Mouse (Mus musculus) heart, embryonic 10.5 days (tissue): ENCODE data around the gene Cyp4f39. TPM values are rescaled to one million over a fixed set of nuclear protein-coding genes. Genes with fewer than 3 reads are reported as not detected.

Experiments
- DNase-seq: peaks from one replicate; pipeline ENCODE4 v3.0.0-alpha.2; 2017; ENCODE audit warnings: low spot score
- H3K27ac ChIP-seq: fragments of 300-500 bp; sonication (generic); 2 replicates; pipeline ENCODE4 v1.5.1; 2016; ENCODE audit warnings: mild to moderate bottlenecking
- H3K27me3 ChIP-seq: fragments of 300-500 bp; sonication (generic); 2 replicates; pipeline ENCODE4 v1.6.1; 2016; ENCODE audit warnings: mild to moderate bottlenecking; ENCODE audit not compliant: poor library complexity, insufficient read depth, severe bottlenecking
- H3K36me3 ChIP-seq: fragments of 300-500 bp; sonication (generic); 2 replicates; pipeline ENCODE4 v1.6.1; 2016; ENCODE audit warnings: mild to moderate bottlenecking, moderate library complexity
- H3K4me1 ChIP-seq: fragments of 300-500 bp; sonication (generic); 2 replicates; pipeline ENCODE4 v1.6.1; 2016; ENCODE audit warnings: mild to moderate bottlenecking
- H3K4me3 ChIP-seq: fragments of 300-500 bp; sonication (generic); 2 replicates; pipeline ENCODE4 v1.5.1; 2016; ENCODE audit warnings: mild to moderate bottlenecking, moderate library complexity
- H3K9me3 ChIP-seq: fragments of 300-500 bp; sonication (generic); 2 replicates; pipeline ENCODE4 v1.6.1; 2016; ENCODE audit warnings: mild to moderate bottlenecking, moderate library complexity
- WGBS: fragments of 180-500 bp; shearing (Covaris S2); methylation state at CpG from one replicate; pipeline ENCODE4 v1.1.7; 2016; 5-methylcytosine and 5-hydroxymethylcytosine counted together
- polyA plus RNA-seq: library from polyadenylated mRNA; unstranded; fragments of >200 nt; fragmentation: Nextera tagmentation; extraction: Ambion mirVana; gene quantifications from 2 replicates; pipeline ENCODE4 v1.2.1, GENCODE M21; 2016

Gene Cyp4f39
- 0.37 TPM in 1 of 2 replicates, not detected in the other for polyA plus RNA-seq

DNA sequence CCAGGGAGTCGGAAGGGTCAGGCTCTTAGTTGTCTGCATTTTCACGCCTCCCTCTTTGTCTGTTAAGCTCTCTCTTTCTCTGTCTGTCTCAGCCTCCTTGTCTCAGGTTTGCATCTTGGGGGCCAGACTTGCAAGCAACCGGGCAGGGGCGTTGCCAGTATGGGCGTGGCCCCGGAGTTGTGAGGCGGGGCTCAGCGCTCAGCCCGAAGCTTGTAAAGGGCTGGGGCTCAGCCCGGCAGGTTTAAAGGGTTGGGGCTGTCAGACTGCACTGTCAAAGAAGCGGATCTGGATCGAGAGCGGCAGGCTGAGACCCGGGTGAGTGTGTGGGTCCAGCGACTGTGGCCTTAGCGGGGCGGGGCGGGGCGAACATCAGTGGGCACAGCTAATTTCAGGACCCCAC lies at the start of gene Cyp4f39:
Gene Cyp4f39, plus strand, starts transcription at position 242 of the 400 bp plus-strand sequence.
- no peaks in the 10 kb centered on the region for H3K9me3 ChIP-seq
- no peak within 1 kb of the TSS for H3K27ac ChIP-seq
- H3K4me1 ChIP-seq = peaks cover 8% of the 10 kb centered on the region; the same call in 1 of the 2 replicates
- H3K27me3 ChIP-seq = peaks cover 33% of the 10 kb centered on the region
- 2% methylated on average over 19 of the region's 19 CpGs for WGBS
- DNase-seq = peak; percentile 78
- H3K36me3 ChIP-seq = no peaks in the 10 kb centered on the region
- peak within 1 kb of the TSS; percentile 49 for H3K4me3 ChIP-seq

DNA sequence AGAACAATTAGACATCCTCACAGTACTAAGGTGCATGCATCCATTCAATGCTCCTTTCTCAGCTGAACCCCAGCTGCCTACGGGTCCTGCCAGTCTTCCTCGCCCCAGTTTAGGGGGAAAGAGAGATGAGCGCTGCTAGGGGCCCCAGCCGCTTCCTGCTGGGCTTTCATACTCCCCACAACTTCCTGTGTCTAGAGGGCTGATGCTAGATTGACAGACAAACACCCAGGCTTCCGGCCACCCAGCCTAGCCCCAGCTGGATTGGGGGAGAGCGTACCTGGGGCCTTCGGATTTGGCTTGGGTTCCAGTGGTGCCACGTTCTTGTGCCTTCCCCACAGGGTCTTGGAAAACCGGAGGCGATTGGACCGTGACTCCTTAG lies 49.8 kb upstream of the Cyp4f39 start:
- 66% methylated on average over 11 of the region's 11 CpGs for WGBS
- no peaks in the 10 kb centered on the region for H3K36me3 ChIP-seq
- no peaks in the 10 kb centered on the region for H3K4me1 ChIP-seq
- H3K9me3 ChIP-seq = no peaks in the 10 kb centered on the region
- peaks cover 42% of the 10 kb centered on the region for H3K27me3 ChIP-seq
- DNase-seq = no peak
- no peak overlapping the region for H3K4me3 ChIP-seq
- no peak overlapping the region for H3K27ac ChIP-seq

DNA sequence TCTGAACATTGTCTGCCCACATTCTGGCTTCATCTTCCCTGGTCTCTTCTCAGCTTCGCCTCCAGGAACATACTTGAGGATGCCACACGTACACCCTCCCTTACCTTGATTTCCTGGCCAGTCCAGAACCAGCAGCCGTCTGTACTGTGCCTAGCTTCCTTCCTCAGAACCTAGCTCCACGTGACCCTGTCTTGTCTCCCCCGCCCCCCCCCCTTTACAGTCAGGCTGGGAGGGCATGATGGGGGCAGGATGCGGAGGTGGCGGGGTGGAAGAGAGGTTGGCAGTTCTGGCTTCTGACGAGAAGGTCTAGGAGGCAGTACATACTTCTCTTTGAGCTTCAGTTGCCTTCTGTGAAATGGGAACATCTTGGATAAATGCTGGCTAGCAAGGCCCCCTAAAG lies 49.1 kb upstream of the Cyp4f39 start, which contains the start of gene Rasal3:
Gene Rasal3, minus strand, starts transcription at position 167 of the 400 bp plus-strand sequence.
- Histone ChIP-seq H3K36me3 (no peaks in the 10 kb centered on the region), H3K27ac (no peak within 1 kb of the TSS), H3K4me3 (no peak within 1 kb of the TSS), H3K9me3 (no peaks in the 10 kb centered on the region), H3K4me1 (no peaks in the 10 kb centered on the region), H3K27me3 (peaks cover 35% of the 10 kb centered on the region)
- DNase-seq = no peak
- WGBS = 70% methylated on average over 8 of the region's 8 CpGs

DNA sequence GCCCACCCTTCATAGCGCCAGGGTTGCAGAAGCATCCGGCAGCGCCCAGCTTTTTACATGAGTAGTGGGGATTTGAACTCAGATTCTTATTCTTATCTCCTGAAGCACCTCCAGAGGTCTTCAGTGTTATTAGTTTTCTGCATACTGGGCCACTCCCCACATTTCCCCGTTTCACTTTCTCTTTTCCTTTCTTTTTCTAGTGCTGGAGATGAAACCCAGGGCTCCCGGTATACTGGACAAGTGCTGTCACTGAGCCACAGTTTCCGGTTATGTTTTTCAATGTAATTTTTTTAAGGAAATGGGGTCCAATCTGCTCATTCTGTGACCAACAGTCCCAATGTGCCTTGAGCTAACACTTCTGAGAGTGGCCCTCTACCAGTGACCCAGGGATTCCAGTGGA lies 40.6 kb upstream of the Cyp4f39 start:
- no peak overlapping the region for H3K27ac ChIP-seq
- 82% methylated on average over 6 of the region's 6 CpGs for WGBS
- no peak for DNase-seq
- no peaks in the 10 kb centered on the region for H3K9me3 ChIP-seq
- peaks cover 32% of the 10 kb centered on the region for H3K27me3 ChIP-seq
- H3K4me1 ChIP-seq = peaks cover 6% of the 10 kb centered on the region; the same call in 1 of the 2 replicates
- H3K36me3 ChIP-seq = no peaks in the 10 kb centered on the region
- no peak overlapping the region for H3K4me3 ChIP-seq

DNA sequence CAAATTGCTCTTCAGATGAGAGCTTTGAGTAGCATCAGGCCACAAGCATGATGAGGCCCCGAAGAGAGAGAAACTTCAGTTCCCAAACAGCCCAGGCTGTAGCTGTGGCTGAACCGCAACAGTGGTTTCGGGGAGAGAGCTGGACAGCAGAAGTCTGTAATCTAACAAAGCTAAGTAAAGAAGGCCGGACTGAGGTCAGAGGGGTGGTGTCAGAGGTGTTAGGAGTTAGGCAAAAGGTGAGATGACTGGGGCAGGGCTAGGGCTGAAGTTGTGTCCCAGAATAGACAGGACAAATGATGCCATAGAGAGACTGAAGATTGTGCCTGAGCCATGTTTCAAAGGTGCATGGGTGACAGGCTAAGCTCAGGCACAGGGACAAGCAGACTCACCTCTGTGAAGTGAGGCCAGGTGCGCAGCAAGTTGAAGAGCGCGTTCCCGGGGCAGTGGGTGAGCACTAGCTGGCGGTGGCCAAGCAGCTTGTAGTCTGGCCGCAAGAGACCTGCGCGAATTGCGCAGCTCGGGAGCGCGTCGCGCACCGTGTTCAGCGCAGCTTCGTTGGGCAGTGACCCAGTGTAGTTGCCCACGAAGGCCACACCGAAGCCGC lies 37.0 kb upstream of the Cyp4f39 start:
- H3K27ac ChIP-seq = no peak overlapping the region
- H3K27me3 ChIP-seq = peaks cover 54% of the 10 kb centered on the region
- DNase-seq = peak; percentile 73
- 27% methylated on average over 24 of the region's 24 CpGs for WGBS
- H3K9me3 ChIP-seq = no peaks in the 10 kb centered on the region
- H3K36me3 ChIP-seq = no peaks in the 10 kb centered on the region
- H3K4me1 ChIP-seq = peaks cover 6% of the 10 kb centered on the region; the same call in 1 of the 2 replicates
- H3K4me3 ChIP-seq = peak overlapping the region; percentile 35

DNA sequence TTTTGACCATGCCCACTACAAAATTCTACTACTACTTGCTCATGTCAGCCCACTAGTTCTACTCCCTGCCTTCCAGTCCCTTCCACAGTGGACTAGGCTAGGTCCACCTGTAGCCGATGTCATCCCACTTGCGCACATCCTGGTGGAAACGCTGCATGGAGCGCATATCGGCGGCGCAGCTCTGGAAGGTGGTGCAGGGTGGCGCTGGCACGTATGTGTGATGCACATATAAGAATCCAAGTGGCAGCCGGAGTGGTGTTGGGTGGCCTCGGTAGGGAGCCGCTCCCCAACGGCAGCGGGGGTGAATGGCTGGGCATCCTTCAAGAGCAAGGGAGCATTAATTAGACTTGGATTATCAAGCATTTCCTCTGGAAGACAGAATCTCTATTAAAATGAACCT lies 35.8 kb upstream of the Cyp4f39 start:
- Histone ChIP-seq H3K27ac (no peak overlapping the region), H3K27me3 (peaks cover 50% of the 10 kb centered on the region), H3K4me1 (peaks cover 6% of the 10 kb centered on the region; the same call in 1 of the 2 replicates), H3K36me3 (no peaks in the 10 kb centered on the region), H3K4me3 (no peak overlapping the region), H3K9me3 (no peaks in the 10 kb centered on the region)
- WGBS = 92% methylated on average over 14 of the region's 14 CpGs
- peak; percentile 72 for DNase-seq

DNA sequence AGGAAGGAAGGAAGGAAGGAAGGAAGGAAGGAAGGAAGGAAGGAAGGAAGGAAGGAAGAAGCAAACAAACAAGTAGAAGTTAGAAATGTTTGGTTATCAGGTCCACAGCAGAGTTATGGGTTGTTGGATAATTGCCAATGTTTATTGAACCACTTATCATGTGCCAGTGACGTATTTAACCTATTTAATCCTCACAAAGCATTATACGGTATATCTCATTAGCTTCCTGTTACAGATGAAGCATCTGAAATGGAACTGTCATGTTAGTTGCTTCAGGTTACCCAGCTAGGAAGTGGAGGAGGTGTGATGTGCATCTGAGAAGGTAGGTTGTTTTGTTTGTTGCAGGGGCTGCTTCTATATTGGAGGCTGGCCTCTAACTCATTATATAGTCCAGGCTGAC lies 32.5 kb upstream of the Cyp4f39 start:
- peaks cover 6% of the 10 kb centered on the region; the same call in 1 of the 2 replicates for H3K4me1 ChIP-seq
- H3K27me3 ChIP-seq = peaks cover 53% of the 10 kb centered on the region
- H3K27ac ChIP-seq = no peak overlapping the region
- no peaks in the 10 kb centered on the region for H3K9me3 ChIP-seq
- no peaks in the 10 kb centered on the region for H3K36me3 ChIP-seq
- DNase-seq = no peak
- H3K4me3 ChIP-seq = no peak overlapping the region
- WGBS = 78% methylated on average over 2 of the region's 2 CpGs

DNA sequence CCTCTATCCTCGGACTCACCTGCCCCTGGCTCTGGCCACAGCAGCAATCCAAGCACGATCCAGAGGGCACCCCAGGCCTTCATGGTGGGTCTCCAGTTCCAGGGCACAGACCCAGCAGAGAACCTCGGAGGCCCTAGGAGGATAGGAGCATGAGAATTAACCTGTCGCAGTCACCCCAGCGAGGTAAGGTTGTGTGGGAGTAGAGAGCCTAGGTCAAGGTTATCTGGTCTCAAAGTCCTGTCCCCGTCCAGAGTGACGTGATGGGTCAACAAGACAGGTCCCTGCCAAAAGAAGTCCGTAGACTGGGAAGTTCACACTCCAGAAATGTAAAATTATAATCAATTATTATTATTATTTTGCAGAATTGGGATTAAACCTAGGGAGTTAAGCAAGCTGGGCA lies 31.7 kb upstream of the Cyp4f39 start:
- DNase-seq = peak; percentile 24
- WGBS = 76% methylated on average over 8 of the region's 8 CpGs
- H3K4me1 ChIP-seq = peaks cover 3% of the 10 kb centered on the region; the same call in 1 of the 2 replicates
- H3K9me3 ChIP-seq = no peaks in the 10 kb centered on the region
- H3K4me3 ChIP-seq = no peak overlapping the region
- no peak overlapping the region for H3K27ac ChIP-seq
- peaks cover 49% of the 10 kb centered on the region for H3K27me3 ChIP-seq
- H3K36me3 ChIP-seq = no peaks in the 10 kb centered on the region

DNA sequence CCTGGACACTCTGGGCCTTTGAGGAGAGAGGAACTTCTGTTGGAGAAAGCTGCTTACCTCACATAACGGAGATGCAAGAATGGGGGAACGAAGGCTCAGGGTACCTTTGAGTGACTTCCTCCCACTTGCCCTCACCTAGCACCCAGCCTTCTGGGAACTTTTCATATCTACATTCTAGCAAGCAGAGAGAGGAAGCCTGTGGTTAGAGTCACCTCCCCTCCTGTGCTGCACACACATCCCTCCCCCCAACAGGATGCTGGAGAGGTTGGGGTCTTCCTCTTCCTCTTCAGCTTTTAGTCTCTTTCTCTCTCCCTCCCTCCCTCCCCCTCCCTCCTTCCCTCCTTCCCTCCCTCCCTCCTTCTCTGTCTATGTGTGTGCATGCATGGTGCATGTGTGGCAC lies 28.5 kb upstream of the Cyp4f39 start, which contains the start of gene Pglyrp2:
Gene Pglyrp2, minus strand, starts transcription at position 134 of the 400 bp plus-strand sequence.
- H3K4me3 ChIP-seq = no peak within 1 kb of the TSS
- no peaks in the 10 kb centered on the region for H3K4me1 ChIP-seq
- peaks cover 16% of the 10 kb centered on the region; the same call in 1 of the 2 replicates for H3K27me3 ChIP-seq
- no peak within 1 kb of the TSS for H3K27ac ChIP-seq
- no peaks in the 10 kb centered on the region for H3K9me3 ChIP-seq
- DNase-seq = no peak
- no peaks in the 10 kb centered on the region for H3K36me3 ChIP-seq
- 75% methylated on average over 2 of the region's 2 CpGs for WGBS

DNA sequence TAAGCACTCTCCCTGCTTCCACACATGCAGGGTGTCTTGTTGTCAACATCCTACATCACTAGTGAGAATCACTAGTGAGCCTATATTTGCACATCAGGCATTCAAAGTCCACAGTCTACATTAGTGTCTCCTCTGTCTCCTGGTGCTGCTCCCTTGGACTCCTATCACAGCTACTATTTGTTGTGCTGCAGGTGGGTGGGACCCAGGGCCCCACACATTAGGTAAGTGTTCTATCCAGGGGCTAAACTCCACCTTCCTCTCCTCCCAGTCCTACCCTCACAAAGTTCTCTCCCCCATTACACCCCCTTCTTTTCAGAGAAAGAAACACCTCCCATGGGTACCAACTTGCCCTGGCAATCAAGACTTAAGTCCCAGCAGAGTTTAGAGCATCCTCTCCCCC lies 25.9 kb upstream of the Cyp4f39 start:
- no peak overlapping the region for H3K27ac ChIP-seq
- no peak for DNase-seq

DNA sequence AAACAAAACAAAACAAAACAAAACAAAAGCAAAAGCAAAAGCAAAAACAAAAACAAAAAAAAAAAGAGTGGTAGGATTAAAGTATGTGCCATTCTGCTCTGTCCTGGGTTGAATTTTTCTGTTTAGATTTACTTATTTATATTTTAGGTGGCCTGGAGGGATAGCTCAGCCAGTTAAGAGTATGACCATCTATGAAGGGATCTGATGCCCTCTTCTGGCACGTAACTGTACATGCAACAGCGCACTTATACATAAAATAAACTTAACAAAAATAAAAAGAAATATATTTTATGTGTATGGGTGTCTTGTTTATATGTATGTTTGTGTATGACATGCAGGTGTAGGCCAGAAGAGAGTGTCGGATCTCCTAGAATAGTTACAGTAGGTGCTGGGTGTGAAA lies 20.6 kb upstream of the Cyp4f39 start:
- Histone ChIP-seq H3K4me1 (no peaks in the 10 kb centered on the region), H3K4me3 (no peak overlapping the region), H3K27ac (no peak overlapping the region), H3K27me3 (peaks cover 3% of the 10 kb centered on the region; the same call in 1 of the 2 replicates), H3K9me3 (no peaks in the 10 kb centered on the region), H3K36me3 (no peaks in the 10 kb centered on the region)
- no peak for DNase-seq
- WGBS = 50% methylated on average over 3 of the region's 3 CpGs

More for the DNA sequence above, 25.9 kb upstream of the Cyp4f39 start:
- no peaks in the 10 kb centered on the region for H3K36me3 ChIP-seq
- H3K27me3 ChIP-seq = peaks cover 15% of the 10 kb centered on the region; the same call in 1 of the 2 replicates
- H3K4me1 ChIP-seq = no peaks in the 10 kb centered on the region
- no peaks in the 10 kb centered on the region for H3K9me3 ChIP-seq
- H3K4me3 ChIP-seq = no peak overlapping the region

DNA sequence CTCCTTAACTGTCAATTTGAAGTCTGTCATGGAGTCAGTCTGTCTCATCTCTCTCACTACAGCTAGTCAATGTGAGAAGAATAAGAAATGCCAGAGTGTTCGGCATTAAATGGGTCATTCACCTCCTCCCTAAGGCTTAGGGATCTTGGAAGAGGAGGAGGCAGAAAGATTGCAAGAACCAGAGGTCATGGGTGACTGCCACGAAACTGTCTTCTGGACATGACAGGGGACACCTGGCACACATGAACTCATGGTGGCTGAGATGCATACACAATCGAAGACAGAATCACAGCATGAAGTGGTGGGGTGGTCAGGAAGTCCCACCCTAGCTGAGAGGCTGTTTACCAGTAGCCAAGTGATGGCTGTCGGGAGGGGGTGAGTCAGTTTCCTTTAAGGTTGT lies 18.2 kb upstream of the Cyp4f39 start:
- no peak overlapping the region for H3K27ac ChIP-seq
- no peak for DNase-seq
- no peak overlapping the region for H3K4me3 ChIP-seq
- H3K9me3 ChIP-seq = no peaks in the 10 kb centered on the region
- H3K4me1 ChIP-seq = no peaks in the 10 kb centered on the region
- H3K27me3 ChIP-seq = peaks cover 3% of the 10 kb centered on the region; the same call in 1 of the 2 replicates
- 55% methylated on average over 4 of the region's 4 CpGs for WGBS
- no peaks in the 10 kb centered on the region for H3K36me3 ChIP-seq

DNA sequence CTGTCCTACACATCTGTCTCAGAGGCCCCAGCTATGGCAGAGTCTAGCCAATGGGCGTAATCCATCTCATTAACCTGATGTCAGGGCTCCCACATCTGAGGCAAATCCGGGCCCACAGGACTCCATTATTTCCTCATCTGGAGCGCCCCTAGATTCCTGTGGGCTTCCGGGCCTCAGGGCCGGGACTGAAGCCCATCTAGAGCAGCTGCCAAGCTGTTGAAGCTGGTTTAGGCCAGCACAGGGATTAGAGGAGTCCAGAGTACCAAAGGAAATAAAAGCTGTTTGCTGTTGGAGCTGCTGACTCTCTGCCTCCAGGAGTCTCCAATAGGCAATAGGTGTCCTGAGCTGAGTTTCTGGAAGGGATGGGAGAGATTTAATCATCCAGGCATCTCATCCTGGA lies 17.4 kb upstream of the Cyp4f39 start:
- Histone ChIP-seq H3K4me3 (no peak overlapping the region), H3K36me3 (no peaks in the 10 kb centered on the region), H3K27ac (no peak overlapping the region), H3K27me3 (peaks cover 3% of the 10 kb centered on the region; the same call in 1 of the 2 replicates), H3K9me3 (no peaks in the 10 kb centered on the region), H3K4me1 (no peaks in the 10 kb centered on the region)
- DNase-seq = no peak
- 64% methylated on average over 5 of the region's 5 CpGs for WGBS
